Mouse (Mus musculus): Measurements from ENCODE around the gene Cfd. TPM values are rescaled to one million over a fixed set of nuclear protein-coding genes. Genes with fewer than 3 reads are reported as not detected.

Cfd gene
- total RNA-seq, 1 experiment, result not detected

DNA sequence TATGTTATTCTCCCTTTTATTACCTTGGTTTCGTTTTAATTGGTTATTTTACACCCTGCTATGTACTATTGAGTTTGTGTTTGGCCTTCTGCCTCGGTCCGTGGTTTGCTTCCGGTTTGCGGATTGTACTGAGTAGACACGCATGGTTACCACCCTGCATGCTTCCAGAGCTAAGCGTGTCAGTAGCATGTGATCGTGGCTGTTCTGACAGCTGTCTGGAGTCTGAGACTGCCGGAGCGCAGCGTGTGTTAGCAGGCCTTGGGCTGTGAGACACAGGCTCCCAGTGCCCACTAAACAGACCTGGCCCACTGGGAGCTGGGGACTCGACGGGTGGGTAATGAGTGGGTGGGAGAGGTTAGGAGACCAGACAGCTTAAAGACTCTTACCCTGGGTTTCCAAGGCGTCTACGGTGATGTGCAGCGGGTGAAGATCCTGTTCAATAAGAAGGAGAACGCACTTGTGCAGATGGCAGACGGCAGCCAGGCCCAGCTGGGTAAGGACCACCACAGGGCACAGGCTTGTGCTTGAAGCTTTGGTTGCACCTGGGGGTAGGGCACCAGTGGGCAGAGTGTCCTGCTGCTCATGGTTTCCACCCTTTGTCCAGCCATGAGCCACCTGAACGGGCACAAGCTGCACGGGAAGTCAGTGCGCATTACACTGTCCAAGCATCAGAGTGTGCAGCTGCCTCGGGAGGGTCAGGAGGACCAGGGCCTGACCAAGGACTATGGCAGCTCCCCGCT lies 28.4 kb upstream of the Cfd start:
- in situ Hi-C loops (cut with MboI; ENCODE audit: low sequenced_read_pairs in 2 of 2, unreplicated experiment in 2 of 2), result no loop called here
- Histone ChIP-seq H3K9me3 (ENCODE audit: control insufficient read depth, insufficient read depth, low read depth, low read length) (no peaks in the 10 kb centered on the region), H3K4me1 (ENCODE audit: control insufficient read depth in 2 of 2, insufficient read depth in 2 of 2, low read length in 2 of 2, poor library complexity in 1 of 2) (peaks cover 0 to 29% of the 10 kb centered on the region in 2 experiments; a peak in 1 of 4 replicates), H3K4me3 (ENCODE audit: insufficient read depth in 1 of 2, low read depth in 1 of 2, low read length in 2 of 2, poor library complexity in 1 of 2, severe bottlenecking in 1 of 2) (no peak overlapping the region), H3K36me3 (ENCODE audit: control insufficient read depth, insufficient read depth, low read length, poor library complexity, severe bottlenecking) (peaks cover 63% of the 10 kb centered on the region), H3K9ac (ENCODE audit: insufficient read depth, low read depth, low read length, poor library complexity, severe bottlenecking) (no peak overlapping the region), H3K27ac (ENCODE audit: insufficient read depth, low read depth, low read length, poor library complexity, severe bottlenecking) (no peak overlapping the region)
- no peak for DNase-seq (ENCODE audit: low read depth, low spot score)
- TF ChIP-seq CHD2 (IDR thresholded peaks at IDR 0.05; ENCODE audit: low read depth, low read length) (no peak), ZC3H11A (IDR thresholded peaks at IDR 0.05; ENCODE audit: borderline replicate concordance, low read depth, low read length) (no peak), ZNF384 (IDR thresholded peaks at IDR 0.05; ENCODE audit: low read depth, low read length) (no peak), HCFC1 (IDR thresholded peaks at IDR 0.05; ENCODE audit: borderline replicate concordance, insufficient read depth, low read length) (no peak), MAFK (IDR thresholded peaks at IDR 0.05; ENCODE audit: insufficient read depth, low read depth, low read length) (no peak)

DNA sequence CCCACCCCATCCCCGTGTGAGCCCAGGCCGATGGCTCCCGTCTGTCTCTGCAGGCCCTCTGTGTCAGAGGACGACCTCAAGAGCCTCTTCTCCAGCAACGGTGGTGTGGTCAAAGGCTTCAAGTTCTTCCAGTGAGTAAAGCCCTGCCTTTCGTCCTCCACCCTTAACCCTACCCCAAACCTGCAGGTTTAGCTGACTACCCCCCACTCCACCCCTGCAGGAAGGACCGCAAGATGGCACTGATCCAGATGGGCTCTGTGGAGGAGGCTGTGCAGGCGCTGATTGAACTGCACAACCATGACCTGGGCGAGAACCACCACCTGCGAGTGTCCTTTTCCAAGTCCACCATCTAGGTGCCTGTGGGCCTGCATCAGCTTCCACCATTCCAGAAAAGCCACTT lies 27.7 kb upstream of the Cfd start:
- no peak for DNase-seq (ENCODE audit: low read depth, low spot score)
- no peak overlapping the region for H3K4me3 ChIP-seq (ENCODE audit: insufficient read depth in 1 of 2, low read depth in 1 of 2, low read length in 2 of 2, poor library complexity in 1 of 2, severe bottlenecking in 1 of 2)
- H3K36me3 ChIP-seq (ENCODE audit: control insufficient read depth, insufficient read depth, low read length, poor library complexity, severe bottlenecking), result peaks cover 56% of the 10 kb centered on the region
- in situ Hi-C loops (cut with MboI; ENCODE audit: low sequenced_read_pairs in 2 of 2, unreplicated experiment in 2 of 2), result no loop called here
- no peaks in the 10 kb centered on the region for H3K9me3 ChIP-seq (ENCODE audit: control insufficient read depth, insufficient read depth, low read depth, low read length)
- TF ChIP-seq HCFC1 (IDR thresholded peaks at IDR 0.05; ENCODE audit: borderline replicate concordance, insufficient read depth, low read length) (no peak), ZC3H11A (IDR thresholded peaks at IDR 0.05; ENCODE audit: borderline replicate concordance, low read depth, low read length) (no peak), CHD2 (IDR thresholded peaks at IDR 0.05; ENCODE audit: low read depth, low read length) (no peak), ZNF384 (IDR thresholded peaks at IDR 0.05; ENCODE audit: low read depth, low read length) (no peak), MAFK (IDR thresholded peaks at IDR 0.05; ENCODE audit: insufficient read depth, low read depth, low read length) (no peak)
- H3K27ac ChIP-seq (ENCODE audit: insufficient read depth, low read depth, low read length, poor library complexity, severe bottlenecking), result no peak overlapping the region
- peaks cover 0 to 23% of the 10 kb centered on the region in 2 experiments; a peak in 1 of 4 replicates for H3K4me1 ChIP-seq (ENCODE audit: control insufficient read depth in 2 of 2, insufficient read depth in 2 of 2, low read length in 2 of 2, poor library complexity in 1 of 2)
- H3K9ac ChIP-seq (ENCODE audit: insufficient read depth, low read depth, low read length, poor library complexity, severe bottlenecking), result no peak overlapping the region

GRCm38 (mm10) chr10:79864351-79865188 lies 26.1 kb upstream of the Cfd start:
- in situ Hi-C loops (cut with MboI; ENCODE audit: low sequenced_read_pairs in 2 of 2, unreplicated experiment in 2 of 2), result no loop called here
- no peak for TF ChIP-seq MAFK (IDR thresholded peaks at IDR 0.05; ENCODE audit: insufficient read depth, low read depth, low read length)
- TF ChIP-seq CHD2 (IDR thresholded peaks at IDR 0.05; ENCODE audit: low read depth, low read length), result no peak; the same call in 1 of the 2 replicates
- no peak for TF ChIP-seq HCFC1 (IDR thresholded peaks at IDR 0.05; ENCODE audit: borderline replicate concordance, insufficient read depth, low read length)
- no peak for TF ChIP-seq ZC3H11A (IDR thresholded peaks at IDR 0.05; ENCODE audit: borderline replicate concordance, low read depth, low read length)
- TF ChIP-seq ZNF384 (IDR thresholded peaks at IDR 0.05; ENCODE audit: low read depth, low read length), result no peak
- H3K4me3 ChIP-seq (ENCODE audit: insufficient read depth in 1 of 2, low read depth in 1 of 2, low read length in 2 of 2, poor library complexity in 1 of 2, severe bottlenecking in 1 of 2), result no peak overlapping the region
- peaks cover 39% of the 10 kb centered on the region for H3K36me3 ChIP-seq (ENCODE audit: control insufficient read depth, insufficient read depth, low read length, poor library complexity, severe bottlenecking)
- no peak overlapping the region for H3K27ac ChIP-seq (ENCODE audit: insufficient read depth, low read depth, low read length, poor library complexity, severe bottlenecking)
- DNase-seq (ENCODE audit: low read depth, low spot score), result no peak
- no peak overlapping the region for H3K9ac ChIP-seq (ENCODE audit: insufficient read depth, low read depth, low read length, poor library complexity, severe bottlenecking)
- H3K4me1 ChIP-seq (ENCODE audit: control insufficient read depth in 2 of 2, insufficient read depth in 2 of 2, low read length in 2 of 2, poor library complexity in 1 of 2), result peaks cover 0 to 20% of the 10 kb centered on the region in 2 experiments; a peak in 1 of 4 replicates
- no peaks in the 10 kb centered on the region for H3K9me3 ChIP-seq (ENCODE audit: control insufficient read depth, insufficient read depth, low read depth, low read length)

- in situ Hi-C loops (cut with MboI; ENCODE audit: low sequenced_read_pairs in 2 of 2, unreplicated experiment in 2 of 2), result no loop called here
- TF ChIP-seq ZNF384 (IDR thresholded peaks at IDR 0.05; ENCODE audit: low read depth, low read length), result no peak
- 0 out of 2 replicates have a peak, but pooled peaks have one; percentile 2 for TF ChIP-seq CHD2 (IDR thresholded peaks at IDR 0.05; ENCODE audit: low read depth, low read length)
- no peak for TF ChIP-seq ZC3H11A (IDR thresholded peaks at IDR 0.05; ENCODE audit: borderline replicate concordance, low read depth, low read length)
- no peak for TF ChIP-seq MAFK (IDR thresholded peaks at IDR 0.05; ENCODE audit: insufficient read depth, low read depth, low read length)
- TF ChIP-seq HCFC1 (IDR thresholded peaks at IDR 0.05; ENCODE audit: borderline replicate concordance, insufficient read depth, low read length), result no peak
- no peak for DNase-seq (ENCODE audit: low read depth, low spot score)
- no peak overlapping the region for H3K9ac ChIP-seq (ENCODE audit: insufficient read depth, low read depth, low read length, poor library complexity, severe bottlenecking)
- H3K9me3 ChIP-seq (ENCODE audit: control insufficient read depth, insufficient read depth, low read depth, low read length), result no peaks in the 10 kb centered on the region
- H3K27ac ChIP-seq (ENCODE audit: insufficient read depth, low read depth, low read length, poor library complexity, severe bottlenecking), result no peak overlapping the region
- H3K4me1 ChIP-seq (ENCODE audit: control insufficient read depth in 2 of 2, insufficient read depth in 2 of 2, low read length in 2 of 2, poor library complexity in 1 of 2), result peaks cover 0 to 15% of the 10 kb centered on the region in 2 experiments; a peak in 1 of 4 replicates
- peaks cover 33% of the 10 kb centered on the region for H3K36me3 ChIP-seq (ENCODE audit: control insufficient read depth, insufficient read depth, low read length, poor library complexity, severe bottlenecking)
- H3K4me3 ChIP-seq (ENCODE audit: insufficient read depth in 1 of 2, low read depth in 1 of 2, low read length in 2 of 2, poor library complexity in 1 of 2, severe bottlenecking in 1 of 2), result no peak overlapping the region
Measured at GRCm38 (mm10) chr10:79865189-79865601, 25.5 kb upstream of the Cfd start.

Data from ES-E14 (cell line).